Mouse (Mus musculus) liver, embryonic 14.5 days (tissue): ENCODE data around the gene Nkain2. TPM values are rescaled to one million over a fixed set of nuclear protein-coding genes. Genes with fewer than 3 reads are reported as not detected.

Experiments used
- ATAC-seq: fragments of 200-750 bp; cut with Nextera tagmentation; 2 replicates; pipeline ENCODE4 v1.8.0; 2017; ENCODE audit warnings: moderate number of reproducible peaks, mild to moderate bottlenecking, moderate library complexity; ENCODE audit not compliant: insufficient read depth
- DNase-seq, 3 experiments: peaks; one replicate each; pipeline ENCODE4 v3.0.0-alpha.2; 2012 to 2013; ENCODE audit warnings: low read depth in 3 of 3, low spot score in 3 of 3
- H3K27ac ChIP-seq: fragments of 300-500 bp; sonication (generic); 2 replicates; pipeline ENCODE4 v1.5.1; 2014; ENCODE audit warnings: moderate library complexity, mild to moderate bottlenecking, control low read depth, inconsistent platforms
- H3K27me3 ChIP-seq: fragments of 300-500 bp; sonication (generic); 2 replicates; pipeline ENCODE4 v1.6.1; 2014; ENCODE audit warnings: mild to moderate bottlenecking, low read length, moderate library complexity; ENCODE audit not compliant: control insufficient read depth, insufficient read depth
- H3K36me3 ChIP-seq: fragments of 300-500 bp; sonication (generic); replicated peaks from 2 replicates; pipeline ENCODE4 v1.6.1; 2014; ENCODE audit warnings: low read depth; ENCODE audit not compliant: control insufficient read depth, insufficient read depth
- H3K4me1 ChIP-seq, 2 experiments: fragments of 200-500 bp in 1 of 2; fragments of 300-500 bp in 1 of 2; sonication (generic) in 1 of 2; replicated peaks; 2 replicates each; pipeline ENCODE4 v1.6.1; 2012 to 2014; ENCODE audit warnings: antibody characterized with exemption in 1 of 2, inconsistent platforms in 1 of 2, low read length in 1 of 2; ENCODE audit not compliant: control insufficient read depth in 2 of 2, insufficient read depth in 2 of 2
- H3K4me2 ChIP-seq: fragments of 300-500 bp; sonication (generic); 2 replicates; pipeline ENCODE4 v1.6.1; 2014; ENCODE audit warnings: low read depth, mild to moderate bottlenecking, control low read depth, moderate library complexity
- H3K4me3 ChIP-seq, 2 experiments: fragments of 200-500 bp in 1 of 2; fragments of 300-500 bp in 1 of 2; sonication (generic) in 1 of 2; 2 replicates each; pipeline ENCODE4 v1.5.1; 2012 to 2014; ENCODE audit warnings: low read depth in 2 of 2, low read length in 2 of 2, mild to moderate bottlenecking in 2 of 2, control low read depth in 1 of 2, inconsistent platforms in 1 of 2, moderate library complexity in 1 of 2; ENCODE audit not compliant: insufficient read depth in 1 of 2
- H3K9ac ChIP-seq: fragments of 300-500 bp; sonication (generic); replicated peaks from 2 replicates; pipeline ENCODE4 v1.6.1; 2014; ENCODE audit warnings: mild to moderate bottlenecking, control low read depth, moderate library complexity
- H3K9me3 ChIP-seq: fragments of 300-500 bp; sonication (generic); 2 replicates; pipeline ENCODE4 v1.6.1; 2016; ENCODE audit warnings: low read length, mixed read lengths; ENCODE audit not compliant: control insufficient read depth
- CTCF ChIP-seq: IDR thresholded peaks from 2 replicates; pipeline ENCODE4 v1.5.1; 2016; ENCODE audit warnings: antibody characterized with exemption, low read depth, control low read depth
- EP300 ChIP-seq: IDR thresholded peaks from 2 replicates; pipeline ENCODE4 v1.6.1; 2016; ENCODE audit warnings: antibody characterized with exemption, low read depth
- WGBS: fragments of 180-500 bp; shearing (Covaris S2); extraction: QIAGEN DNeasy Blood & Tissue Kit; methylation state at CpG from one replicate; pipeline ENCODE4 v1.1.7; 2014; ENCODE audit not compliant: insufficient replicate concordance; 5-methylcytosine and 5-hydroxymethylcytosine counted together
- polyA plus RNA-seq, 2 experiments: library from polyadenylated mRNA; depleted of rRNA in 1 of 2; stranded (reverse) in 1 of 2; unstranded in 1 of 2; fragments of >200 nt; fragmentation: Nextera tagmentation in 1 of 2; extraction: Ambion mirVana in 1 of 2; gene quantifications; 2 replicates each; pipeline versions ENCODE4 v1.2.1 to v1.2.3; 2012 to 2014

The Nkain2 gene
- polyA plus RNA-seq, 2 experiments, result 0.06 TPM; not detected in 1

- no peaks in the 10 kb centered on the region for H3K9me3 ChIP-seq
These were observed 599.8 kb downstream of the Nkain2 start for GRCm38 (mm10) chr10:32290487-32290886.

GRCm38 (mm10) chr10:32283690-32284089 lies 606.6 kb downstream of the Nkain2 start:
- Histone ChIP-seq H3K27me3 (no peaks in the 10 kb centered on the region), H3K4me3 (no peak overlapping the region), H3K4me1 (no peaks in the 10 kb centered on the region), H3K4me2 (no peak overlapping the region), H3K9me3 (no peaks in the 10 kb centered on the region), H3K27ac (no peak overlapping the region), H3K36me3 (no peaks in the 10 kb centered on the region), H3K9ac (no peak overlapping the region)
- no peak for DNase-seq
- TF ChIP-seq EP300 (no peak), CTCF (no peak)
- no peak for ATAC-seq
- 48% methylated on average over 1 of the region's 1 CpGs for WGBS

More at GRCm38 (mm10) chr10:32290487-32290886, 599.8 kb downstream of the Nkain2 start:
- no peak overlapping the region for H3K9ac ChIP-seq
- no peak overlapping the region for H3K4me3 ChIP-seq
- H3K4me2 ChIP-seq, result no peak overlapping the region
- no peak for TF ChIP-seq EP300
- TF ChIP-seq CTCF, result no peak
- no peaks in the 10 kb centered on the region for H3K4me1 ChIP-seq
- WGBS, result 43% methylated on average over 2 of the region's 2 CpGs
- no peaks in the 10 kb centered on the region for H3K36me3 ChIP-seq
- DNase-seq (no peak), ATAC-seq (no peak)
- no peaks in the 10 kb centered on the region for H3K27me3 ChIP-seq
- H3K27ac ChIP-seq, result no peak overlapping the region

- ATAC-seq (no peak), DNase-seq (no peak)
- H3K4me1 ChIP-seq, result no peaks in the 10 kb centered on the region
- no peak overlapping the region for H3K9ac ChIP-seq
- TF ChIP-seq EP300 (no peak), CTCF (no peak)
- WGBS, result 39% methylated on average over 4 of the region's 4 CpGs
- H3K36me3 ChIP-seq, result no peaks in the 10 kb centered on the region
- no peaks in the 10 kb centered on the region for H3K27me3 ChIP-seq
- no peak overlapping the region for H3K27ac ChIP-seq
- no peak overlapping the region for H3K4me3 ChIP-seq
- no peaks in the 10 kb centered on the region for H3K9me3 ChIP-seq
- H3K4me2 ChIP-seq, result no peak overlapping the region
These were observed 646.9 kb downstream of the Nkain2 start for GRCm38 (mm10) chr10:32243266-32243882.

GRCm38 (mm10) chr10:32241168-32241567 lies 649.1 kb downstream of the Nkain2 start:
- no peak overlapping the region for H3K27ac ChIP-seq
- no peaks in the 10 kb centered on the region for H3K9me3 ChIP-seq
- no peak overlapping the region for H3K9ac ChIP-seq
- H3K36me3 ChIP-seq, result no peaks in the 10 kb centered on the region
- no peaks in the 10 kb centered on the region for H3K27me3 ChIP-seq
- DNase-seq (no peak), ATAC-seq (no peak)
- no peak overlapping the region for H3K4me3 ChIP-seq
- H3K4me1 ChIP-seq, result no peaks in the 10 kb centered on the region
- H3K4me2 ChIP-seq, result no peak overlapping the region
- TF ChIP-seq CTCF (no peak), EP300 (no peak)

- Histone ChIP-seq H3K4me2 (no peak overlapping the region), H3K9me3 (no peaks in the 10 kb centered on the region), H3K4me3 (no peak overlapping the region), H3K9ac (no peak overlapping the region), H3K27ac (no peak overlapping the region), H3K36me3 (no peaks in the 10 kb centered on the region), H3K4me1 (no peaks in the 10 kb centered on the region), H3K27me3 (no peaks in the 10 kb centered on the region)
- 56% methylated on average over 3 of the region's 3 CpGs for WGBS
- TF ChIP-seq CTCF, result no peak
- no peak for ATAC-seq
- DNase-seq, result no peak
These were observed 707.3 kb downstream of the Nkain2 start for GRCm38 (mm10) chr10:32182951-32183350.
